Mouse (Mus musculus): ENCODE measurements around the gene Ccdc170.

Ccdc170 gene

DNA sequence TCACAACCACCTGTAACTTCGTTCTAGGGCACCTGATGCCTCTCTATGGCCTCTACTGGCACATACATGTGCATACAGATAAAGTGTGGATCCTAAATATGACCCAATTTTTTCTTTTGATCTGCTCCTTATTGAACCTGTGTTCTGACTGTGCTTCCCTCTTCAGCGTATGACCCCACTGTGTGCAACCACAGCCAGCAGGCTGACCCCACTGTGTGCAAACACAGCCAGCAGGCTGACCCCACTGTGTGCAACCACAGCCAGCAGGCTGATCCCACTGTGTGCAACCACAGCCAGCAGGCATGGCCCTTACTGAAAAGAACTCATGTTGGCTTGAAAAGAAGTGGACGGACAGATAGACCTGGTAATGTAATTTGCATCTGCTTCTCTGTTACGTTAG lies 120.2 kb downstream of the Ccdc170 start:
- DNase-seq = no peak

DNA sequence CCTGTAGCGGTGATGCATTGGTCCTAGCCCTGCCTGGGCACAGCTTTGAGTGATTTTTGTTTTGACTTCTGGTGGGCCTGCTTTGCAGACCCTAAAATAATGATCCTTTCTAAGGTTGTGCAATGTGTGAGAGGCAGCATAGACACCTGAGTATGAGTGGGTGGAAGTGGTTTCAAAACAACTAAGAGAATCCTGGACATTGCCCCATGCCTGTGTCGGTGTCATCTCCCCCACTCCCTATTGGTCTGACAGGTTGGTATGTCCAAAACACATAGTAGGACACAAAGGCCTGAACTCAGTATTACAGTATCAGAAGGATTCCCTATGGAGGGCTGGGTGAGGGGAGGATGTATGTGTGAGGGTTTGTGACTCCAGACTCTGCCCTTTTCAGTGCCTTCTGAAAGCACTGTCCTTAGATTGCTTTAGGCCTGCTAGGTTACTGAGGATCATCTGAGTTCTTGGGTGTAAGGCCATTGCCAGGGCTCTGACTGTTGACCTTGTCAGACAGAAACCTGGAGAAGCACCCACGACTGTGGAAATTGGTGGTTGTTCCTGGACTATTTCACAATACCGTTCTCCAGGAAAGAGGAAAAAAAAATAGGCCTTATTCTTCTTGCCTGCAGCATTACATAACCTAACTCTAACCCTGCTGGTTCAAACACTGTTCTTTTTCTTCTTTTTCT lies 122.4 kb downstream of the Ccdc170 start:
- no peak for DNase-seq

DNA sequence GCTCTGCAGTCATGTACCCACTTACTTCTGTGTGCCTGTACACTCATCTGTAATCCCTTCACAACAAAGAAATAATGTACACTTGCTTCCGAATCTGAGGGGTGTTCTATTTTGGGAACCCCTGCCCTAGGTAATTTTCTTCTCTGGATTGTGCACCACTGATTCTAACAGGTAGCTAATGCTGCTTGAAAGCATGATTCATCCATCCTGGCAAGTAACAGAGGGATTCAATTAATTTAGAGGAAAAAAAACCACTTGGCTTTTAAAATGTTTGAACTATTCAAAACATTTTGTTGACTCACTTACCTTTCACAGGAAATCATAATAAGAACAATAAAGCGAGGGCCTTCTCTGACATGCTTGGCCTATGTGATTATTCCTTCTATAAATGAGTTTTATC lies 127.9 kb downstream of the Ccdc170 start:
- DNase-seq = no peak

DNA sequence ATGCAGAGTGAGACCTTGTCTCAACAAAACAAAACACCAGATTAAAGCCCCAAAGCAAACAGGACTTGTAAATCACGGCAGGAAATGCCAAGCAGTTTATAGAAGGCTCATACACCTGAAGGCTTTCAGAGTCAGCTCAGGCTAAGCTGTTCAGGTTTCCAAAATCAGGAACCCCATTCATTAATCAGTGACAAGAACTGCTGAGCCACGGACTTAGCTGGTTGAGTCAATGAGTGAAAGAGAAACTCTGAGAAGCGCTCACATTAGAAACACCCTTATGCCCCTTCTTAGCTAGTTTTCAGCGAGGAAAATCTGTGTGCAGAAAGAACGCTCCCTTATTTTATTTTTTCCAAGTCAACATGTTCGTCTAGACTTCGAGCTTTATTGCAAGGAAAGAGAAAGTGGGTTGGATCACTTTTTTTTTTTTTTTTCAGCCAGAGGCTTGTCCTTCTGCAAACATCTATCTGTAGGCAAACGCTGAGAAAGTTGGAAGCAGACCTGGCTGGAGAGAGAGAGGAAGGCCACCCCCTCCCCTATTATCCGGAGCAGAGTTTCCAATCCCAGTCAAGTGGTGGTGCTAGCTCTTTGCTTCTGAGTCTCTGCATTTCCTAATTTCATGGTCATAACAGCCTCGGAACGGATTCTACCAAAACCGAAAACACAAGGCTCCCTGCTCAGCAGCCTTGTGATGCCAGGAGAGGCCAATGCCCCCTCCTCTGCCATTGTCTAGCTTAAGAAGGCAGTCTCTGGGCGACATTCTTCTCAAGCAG lies 129.3 kb downstream of the Ccdc170 start, which contains the start of gene Esr1:
Gene Esr1, plus strand, starts transcription at position 208 of the 770 bp plus-strand sequence.
- peak; percentile 26 to 33 for DNase-seq
